Mouse (Mus musculus): ENCODE results near the gene Gm826. TPM values are rescaled to one million over a fixed set of nuclear protein-coding genes. Genes with fewer than 3 reads are reported as not detected.

The Gm826 gene
- total RNA-seq, 4 experiments from 2014 or later: 0.52 to 1.2 (median 0.83) TPM

GRCm38 (mm10) chr2:160275959-160276657 is 57.9 kb downstream of the Gm826 start:
- DNase-seq: no peak

GRCm38 (mm10) chr2:160267828-160268453 is 66.0 kb downstream of the Gm826 start:
- no peak for DNase-seq

GRCm38 (mm10) chr2:160263861-160264260 is 70.1 kb downstream of the Gm826 start:
- no peak for DNase-seq

- DNase-seq: no peak
Observed at GRCm38 (mm10) chr2:160261538-160261937, 72.4 kb downstream of the Gm826 start.

Other genes with a start within 250 kb of the Gm826 start
- 10 to 100 TPM; 13.0 to 15.2 (median 14.0) TPM for gene Mafb, start 32.9 kb upstream of the Gm826 start, total RNA-seq (2022)

Measured in adrenal gland, adult 8-10 months (tissue).